Mouse (Mus musculus): ENCODE data around the gene Cd5. TPM values are rescaled to one million over a fixed set of nuclear protein-coding genes. Genes with fewer than 3 reads are reported as not detected.

Gene Cd5
- total and polyA plus RNA-seq, 3 experiments: 0.11 to 0.80 (median 0.26) TPM

DNA sequence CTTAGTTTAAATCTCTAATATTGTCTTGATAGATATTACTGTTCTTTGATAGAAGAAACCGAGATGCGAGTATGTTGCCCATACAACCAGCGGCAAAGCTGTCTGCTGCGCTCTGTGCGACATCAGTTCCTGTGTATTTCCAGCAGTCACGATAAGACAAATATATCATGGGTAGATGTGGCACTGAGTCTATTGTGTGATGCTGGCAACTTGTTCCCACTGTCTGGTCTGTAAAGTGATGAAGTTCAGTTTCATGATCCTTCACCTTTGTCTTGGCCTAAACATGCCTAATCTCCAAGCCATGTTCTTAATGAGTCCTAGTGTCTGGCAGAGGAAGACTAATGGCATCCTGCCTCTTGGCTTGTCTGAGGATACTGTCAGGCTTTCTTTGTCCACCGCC, 6.1 kb downstream of the Cd5 start:
- Histone ChIP-seq H3K9ac (ENCODE audit: low read depth, low read length) (no peak overlapping the region), H3K27me3 (ENCODE audit: control insufficient read depth, insufficient read depth, low read length) (no peaks in the 10 kb centered on the region), H3K27ac (no peak overlapping the region; the same call in 1 of the 2 replicates), H3K79me2 (replicated peaks; ENCODE audit: control insufficient read depth, insufficient read depth, low read length) (no peaks in the 10 kb centered on the region), H3K4me3 (no peak overlapping the region), H3K36me3 (ENCODE audit: control insufficient read depth, insufficient read depth, low read length) (no peaks in the 10 kb centered on the region), H3K4me1 (ENCODE audit: control insufficient read depth, insufficient read depth, low read length) (no peaks in the 10 kb centered on the region)
- TF ChIP-seq CTCF (IDR thresholded peaks at IDR 0.05) (no peak), EP300 (IDR thresholded peaks at IDR 0.05; ENCODE audit: insufficient read depth, low read depth, low read length) (no peak)
- WGBS: 93% methylated on average over 7 of the region's 7 CpGs
- intact Hi-C loops (cut with DNase I): no loop called here
- DNase-seq: no peak

DNA sequence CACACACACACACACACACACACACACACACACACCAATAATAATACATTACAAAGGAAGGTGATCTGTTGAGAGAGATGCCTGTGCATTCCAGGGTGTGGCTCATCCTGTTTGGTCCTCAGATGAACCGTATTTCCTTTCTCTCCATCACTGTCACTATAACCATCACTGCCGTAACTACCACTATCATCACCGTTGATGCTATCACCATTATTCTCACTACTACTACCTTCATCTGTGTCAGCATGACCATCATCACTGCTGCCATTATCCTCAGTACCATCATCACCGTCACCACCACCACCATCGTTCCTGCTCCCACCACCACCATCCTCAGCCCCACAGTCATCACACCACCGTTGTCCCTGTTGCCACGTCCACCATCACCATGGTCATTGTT, 6.8 kb downstream of the Cd5 start:
- no peak for DNase-seq
- Histone ChIP-seq H3K4me1 (ENCODE audit: control insufficient read depth, insufficient read depth, low read length) (no peaks in the 10 kb centered on the region), H3K4me3 (no peak overlapping the region), H3K27me3 (ENCODE audit: control insufficient read depth, insufficient read depth, low read length) (no peaks in the 10 kb centered on the region), H3K27ac (no peak overlapping the region), H3K9ac (ENCODE audit: low read depth, low read length) (no peak overlapping the region), H3K36me3 (ENCODE audit: control insufficient read depth, insufficient read depth, low read length) (no peaks in the 10 kb centered on the region), H3K79me2 (replicated peaks; ENCODE audit: control insufficient read depth, insufficient read depth, low read length) (no peaks in the 10 kb centered on the region)
- intact Hi-C loops (cut with DNase I): no loop called here
- TF ChIP-seq EP300 (IDR thresholded peaks at IDR 0.05; ENCODE audit: insufficient read depth, low read depth, low read length) (no peak), CTCF (IDR thresholded peaks at IDR 0.05) (no peak), POLR2A (IDR thresholded peaks at IDR 0.05; ENCODE audit: insufficient read depth, low read depth, low read length) (no peak)
- WGBS: 86% methylated on average over 7 of the region's 7 CpGs

DNA sequence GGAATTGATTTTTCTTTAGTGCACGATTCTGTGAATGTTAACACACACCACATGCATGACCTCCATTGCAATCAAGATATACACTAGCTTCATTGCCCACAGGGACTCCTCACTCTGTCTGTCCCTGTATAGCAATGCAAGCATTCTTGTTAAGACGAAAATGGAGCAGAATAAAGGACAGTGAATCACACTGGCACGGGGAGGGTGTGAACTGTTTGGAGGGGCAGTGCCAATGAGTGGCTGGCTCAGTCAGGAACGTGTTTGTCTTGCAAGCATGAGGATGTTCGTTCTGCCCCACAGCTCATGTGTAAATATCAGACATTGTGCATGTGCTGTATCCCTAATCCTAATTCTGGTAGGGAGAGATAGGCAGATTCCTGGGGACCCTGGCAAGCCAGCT, 8.3 kb downstream of the Cd5 start:
- H3K4me3 ChIP-seq: no peak overlapping the region
- H3K9ac ChIP-seq (ENCODE audit: low read depth, low read length): no peak overlapping the region
- no peak overlapping the region for H3K27ac ChIP-seq
- H3K79me2 ChIP-seq (replicated peaks; ENCODE audit: control insufficient read depth, insufficient read depth, low read length): no peaks in the 10 kb centered on the region
- TF ChIP-seq CTCF (IDR thresholded peaks at IDR 0.05): no peak
- no peak for TF ChIP-seq POLR2A (IDR thresholded peaks at IDR 0.05; ENCODE audit: insufficient read depth, low read depth, low read length)
- TF ChIP-seq EP300 (IDR thresholded peaks at IDR 0.05; ENCODE audit: insufficient read depth, low read depth, low read length): no peak
- no peaks in the 10 kb centered on the region for H3K4me1 ChIP-seq (ENCODE audit: control insufficient read depth, insufficient read depth, low read length)
- H3K36me3 ChIP-seq (ENCODE audit: control insufficient read depth, insufficient read depth, low read length): no peaks in the 10 kb centered on the region
- H3K27me3 ChIP-seq (ENCODE audit: control insufficient read depth, insufficient read depth, low read length): no peaks in the 10 kb centered on the region
- 81% methylated on average over 5 of the region's 5 CpGs for WGBS
- intact Hi-C loops (cut with DNase I): no loop called here
- DNase-seq: no peak

DNA sequence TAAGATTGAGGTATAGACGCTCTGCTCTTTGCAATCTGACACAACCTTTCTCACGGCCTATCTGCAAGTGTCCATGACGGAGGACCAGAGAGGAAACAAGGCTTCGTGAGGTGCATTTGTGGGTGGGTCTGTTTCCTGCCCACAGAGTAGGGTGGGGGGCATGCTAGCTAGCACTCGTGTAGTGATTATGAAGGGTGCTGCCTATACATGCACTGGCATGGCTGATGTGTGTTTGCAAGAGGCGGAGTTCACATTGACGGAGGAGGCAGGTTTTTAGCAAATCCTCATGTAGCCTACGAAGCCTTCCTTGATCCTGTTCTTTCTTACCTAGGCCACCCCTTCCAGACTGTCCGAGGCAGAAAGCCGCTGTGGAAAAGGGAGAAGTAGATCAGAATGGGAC, 8.9 kb downstream of the Cd5 start:
- TF ChIP-seq POLR2A (IDR thresholded peaks at IDR 0.05; ENCODE audit: insufficient read depth, low read depth, low read length): no peak
- no peak for TF ChIP-seq CTCF (IDR thresholded peaks at IDR 0.05)
- TF ChIP-seq EP300 (IDR thresholded peaks at IDR 0.05; ENCODE audit: insufficient read depth, low read depth, low read length): no peak
- Histone ChIP-seq H3K27ac (no peak overlapping the region), H3K79me2 (replicated peaks; ENCODE audit: control insufficient read depth, insufficient read depth, low read length) (no peaks in the 10 kb centered on the region), H3K36me3 (ENCODE audit: control insufficient read depth, insufficient read depth, low read length) (no peaks in the 10 kb centered on the region), H3K27me3 (ENCODE audit: control insufficient read depth, insufficient read depth, low read length) (no peaks in the 10 kb centered on the region), H3K4me1 (ENCODE audit: control insufficient read depth, insufficient read depth, low read length) (no peaks in the 10 kb centered on the region), H3K4me3 (no peak overlapping the region), H3K9ac (ENCODE audit: low read depth, low read length) (no peak overlapping the region)
- 82% methylated on average over 10 of the region's 10 CpGs for WGBS
- intact Hi-C loops (cut with DNase I): no loop called here
- DNase-seq: no peak

DNA sequence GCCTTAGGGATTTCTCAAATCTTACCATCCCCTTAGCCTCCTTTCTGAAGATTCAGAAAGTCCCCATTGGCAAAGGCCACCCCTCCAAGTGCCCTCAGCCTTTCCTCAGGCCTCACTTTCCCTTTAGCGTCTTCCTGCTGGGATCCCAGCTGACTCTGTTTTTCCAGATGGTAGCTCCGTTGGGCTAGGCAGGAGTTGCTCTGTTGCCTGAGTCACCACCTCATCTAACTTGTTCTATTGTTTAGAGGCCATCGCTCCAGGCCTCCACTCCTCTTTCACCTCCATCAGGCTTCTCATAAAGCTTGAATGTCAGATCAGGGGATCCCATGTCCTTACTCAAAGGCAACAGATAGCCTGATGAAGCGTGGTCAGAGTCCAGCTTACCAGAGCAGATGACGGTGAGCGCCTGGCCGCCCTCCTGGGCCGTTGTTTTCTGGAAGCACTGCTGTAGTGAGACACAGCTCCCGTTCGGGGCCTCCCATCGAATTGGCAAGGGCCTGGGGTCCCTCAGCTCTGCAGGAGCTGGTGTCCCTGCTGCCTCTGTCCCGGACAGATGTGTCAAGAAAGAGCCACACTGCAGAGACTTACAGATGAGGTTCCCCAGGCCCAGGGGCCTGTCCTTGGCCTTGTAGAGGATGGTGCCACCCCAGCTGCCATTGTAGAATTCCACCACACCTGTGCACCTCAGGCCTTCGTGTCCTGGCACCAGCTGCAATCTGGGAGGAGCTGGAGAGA, 14.0 kb downstream of the Cd5 start:
- no peak overlapping the region for H3K9ac ChIP-seq (ENCODE audit: low read depth, low read length)

DNA sequence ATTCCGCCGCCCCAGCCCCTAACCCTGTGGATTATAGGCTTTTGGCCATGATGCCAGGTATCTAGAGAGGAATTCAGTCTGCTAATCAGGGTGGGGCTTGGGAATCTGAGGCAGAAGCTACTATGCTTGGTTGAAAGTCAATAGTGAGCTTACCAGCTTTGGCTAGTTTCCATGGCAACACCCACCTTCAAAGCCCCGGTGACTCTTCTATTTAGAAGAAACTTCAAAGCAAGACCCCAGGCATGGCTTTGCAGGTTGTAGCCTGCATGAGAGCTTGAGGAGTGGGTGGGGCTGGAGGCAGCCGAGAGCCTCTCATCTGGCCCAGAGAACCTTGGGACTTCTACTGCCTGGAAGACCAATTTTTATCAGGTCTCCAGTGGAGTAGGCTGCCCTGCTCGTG, 15.2 kb downstream of the Cd5 start:
- no peak overlapping the region for H3K4me3 ChIP-seq
- no peaks in the 10 kb centered on the region for H3K27me3 ChIP-seq (ENCODE audit: control insufficient read depth, insufficient read depth, low read length)
- TF ChIP-seq CTCF (IDR thresholded peaks at IDR 0.05) (no peak), POLR2A (IDR thresholded peaks at IDR 0.05; ENCODE audit: insufficient read depth, low read depth, low read length) (no peak), EP300 (IDR thresholded peaks at IDR 0.05; ENCODE audit: insufficient read depth, low read depth, low read length) (no peak)
- no peak overlapping the region for H3K27ac ChIP-seq
- intact Hi-C loops (cut with DNase I): no loop called here
- no peaks in the 10 kb centered on the region for H3K36me3 ChIP-seq (ENCODE audit: control insufficient read depth, insufficient read depth, low read length)
- DNase-seq: no peak
- H3K4me1 ChIP-seq (ENCODE audit: control insufficient read depth, insufficient read depth, low read length): no peaks in the 10 kb centered on the region
- 73% methylated on average over 5 of the region's 5 CpGs for WGBS
- H3K9ac ChIP-seq (ENCODE audit: low read depth, low read length): no peak overlapping the region
- H3K79me2 ChIP-seq (replicated peaks; ENCODE audit: control insufficient read depth, insufficient read depth, low read length): no peaks in the 10 kb centered on the region

More for the DNA sequence above, 14.0 kb downstream of the Cd5 start:
- 75% methylated on average over 13 of the region's 13 CpGs for WGBS
- no peak overlapping the region for H3K27ac ChIP-seq
- no peaks in the 10 kb centered on the region for H3K27me3 ChIP-seq (ENCODE audit: control insufficient read depth, insufficient read depth, low read length)
- no peak for TF ChIP-seq EP300 (IDR thresholded peaks at IDR 0.05; ENCODE audit: insufficient read depth, low read depth, low read length)
- no peak for TF ChIP-seq CTCF (IDR thresholded peaks at IDR 0.05)
- TF ChIP-seq POLR2A (IDR thresholded peaks at IDR 0.05; ENCODE audit: insufficient read depth, low read depth, low read length): no peak
- intact Hi-C loops (cut with DNase I): no loop called here
- H3K4me3 ChIP-seq: no peak overlapping the region
- no peaks in the 10 kb centered on the region for H3K79me2 ChIP-seq (replicated peaks; ENCODE audit: control insufficient read depth, insufficient read depth, low read length)
- H3K36me3 ChIP-seq (ENCODE audit: control insufficient read depth, insufficient read depth, low read length): no peaks in the 10 kb centered on the region
- no peaks in the 10 kb centered on the region for H3K4me1 ChIP-seq (ENCODE audit: control insufficient read depth, insufficient read depth, low read length)
- no peak for DNase-seq

Measured in heart, adult 2 months (tissue).